In the genomic region with DNA sequence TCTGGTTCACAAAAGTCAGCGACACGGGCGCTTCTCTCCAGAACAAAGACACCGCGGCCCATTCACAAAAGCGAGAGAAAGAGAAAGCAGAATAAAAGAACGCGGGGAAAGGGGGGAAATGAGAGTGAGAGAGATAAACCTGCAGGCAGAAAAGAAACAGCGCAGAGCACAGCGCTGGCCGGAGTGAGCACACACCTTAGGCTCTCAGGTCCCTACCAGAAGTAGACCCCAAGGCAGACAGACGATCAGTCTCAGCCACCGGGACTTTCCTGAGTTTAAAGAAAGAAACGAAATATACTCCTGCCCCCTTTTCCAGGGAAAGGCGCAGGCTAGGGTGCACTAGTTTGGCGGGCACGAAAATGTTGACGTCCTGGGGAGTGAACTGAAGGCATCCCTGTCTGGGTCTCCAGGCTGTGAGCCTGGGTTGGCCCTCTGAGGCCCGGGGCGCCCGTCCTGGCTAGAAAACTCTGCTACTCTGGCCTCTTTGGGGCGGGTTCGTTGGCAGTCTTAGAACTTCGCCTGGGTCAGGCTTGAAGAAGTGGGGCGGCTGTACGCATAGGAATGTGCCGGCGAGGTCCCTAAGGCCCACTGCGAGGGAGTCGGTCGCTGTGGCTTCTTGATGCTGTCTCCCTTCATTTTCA, we compare ENCODE assay signal across 8 mouse cellular contexts. TPM values are rescaled to one million over a fixed set of nuclear protein-coding genes. Genes with fewer than 3 reads are reported as not detected.
A peak's percentile ranks its signal among the peaks of the same experiment; 100 is the strongest.
DNase-seq lines count a peak whose midpoint lies in the region; ATAC-seq lines count a peak whose summit lies in the region.

No protein-coding gene starts in this region.

- no peak overlapping the region for H3K9ac ChIP-seq in neural tube, embryonic 15.5 days (replicated peaks)
- H3K9ac ChIP-seq in midbrain, embryonic 11.5 days (ENCODE audit: low read length), result peak overlapping the region; percentile 97

- H3K36me3 ChIP-seq in neural tube, embryonic 15.5 days, result 0 out of 2 replicates have a peak, but pooled peaks cover 2% of the 10 kb centered on the region
- H3K36me3 ChIP-seq in midbrain, embryonic 11.5 days (ENCODE audit: control insufficient read depth, insufficient read depth, low read length), result no peaks in the 10 kb centered on the region

- no peak overlapping the region for H3K27ac ChIP-seq in neural tube, embryonic 15.5 days (replicated peaks)
- H3K27ac ChIP-seq in midbrain, embryonic 11.5 days (ENCODE audit: low read depth, low read length), result peak overlapping the region; percentile 96

- no peak overlapping the region for H3K4me3 ChIP-seq in neural tube, embryonic 15.5 days (replicated peaks)
- peak overlapping the region; percentile 89 for H3K4me3 ChIP-seq in midbrain, embryonic 11.5 days (ENCODE audit: low read depth, low read length)

- no peak for ATAC-seq in neural tube, embryonic 15.5 days (ENCODE audit: low FRiP score)
- ATAC-seq in midbrain, embryonic 11.5 days (ENCODE audit: low FRiP score), result no peak

- peaks cover 94% of the 10 kb centered on the region for H3K27me3 ChIP-seq in neural tube, embryonic 15.5 days (replicated peaks)
- no peaks in the 10 kb centered on the region for H3K27me3 ChIP-seq in midbrain, embryonic 11.5 days (ENCODE audit: control insufficient read depth, insufficient read depth, low read length)

- under 1% methylated on average over 31 of the region's 31 CpGs for WGBS in neural tube, embryonic 15.5 days
- WGBS in midbrain, embryonic 11.5 days, result under 1% methylated on average over 31 of the region's 31 CpGs

- no peak overlapping the region for H3K4me2 ChIP-seq in neural tube, embryonic 15.5 days
- H3K4me2 ChIP-seq in midbrain, embryonic 11.5 days, result peak overlapping the region; percentile 81

- peaks cover 15% of the 10 kb centered on the region for H3K4me1 ChIP-seq in neural tube, embryonic 15.5 days
- peaks cover 28% of the 10 kb centered on the region for H3K4me1 ChIP-seq in midbrain, embryonic 11.5 days (ENCODE audit: control insufficient read depth, insufficient read depth, low read length)

- DNase-seq in adrenal gland, adult 2 months, result peak; percentile 27
- DNase-seq in adrenal gland, postnatal 25 days, result no peak
- peak; percentile 69 for DNase-seq in neural tube, embryonic 10.5 days (ENCODE audit: extremely low spot score, low spot score)
- DNase-seq in forelimb bud, embryonic 11.5 days (ENCODE audit: low read depth, low spot score), result peak; percentile 38
- DNase-seq in kidney, postnatal 10 days, result peak; percentile 31
- DNase-seq in midbrain, embryonic 11.5 days (ENCODE audit: low spot score, missing footprints), result peak; percentile 98
- DNase-seq in thymus, postnatal 0 days (ENCODE audit: low spot score), result no peak

- no peaks in the 10 kb centered on the region for H3K9me3 ChIP-seq in neural tube, embryonic 15.5 days (replicated peaks)
- no peaks in the 10 kb centered on the region for H3K9me3 ChIP-seq in midbrain, embryonic 11.5 days (ENCODE audit: control insufficient read depth, low read length)

RNA-seq across cellular contexts. Expression of a gene that starts 0.8 kb away (rescaled TPM):
- total RNA-seq in adrenal gland, adult 2 months (2021), result not detected
- polyA plus RNA-seq in adrenal gland, adult 2 months (2012; rRNA removed), result not detected in 2 replicates
- total RNA-seq in adrenal gland, postnatal 25 days (2021), result not detected in 2 replicates
- polyA plus RNA-seq in neural tube, embryonic 15.5 days (2015; fragmentation: Nextera tagmentation; extraction: Ambion mirVana), result not detected in 2 replicates
- polyA plus RNA-seq in midbrain, embryonic 11.5 days (2014; fragmentation: Nextera tagmentation; extraction: Ambion mirVana), result 40.6 and 43.7 TPM in 2 replicates
- polyA plus RNA-seq in thymus, postnatal 0 days (2015; fragmentation: Nextera tagmentation; extraction: Ambion mirVana), result not detected in 2 replicates

Comparison
In these comparisons a context has a peak if more than half of its experiments do, and no peak if none do; other contexts are left out.
1. DNase-seq: peak in adrenal gland, adult 2 months (single experiment), neural tube, embryonic 10.5 days (single experiment), forelimb bud, embryonic 11.5 days (single experiment), kidney, postnatal 10 days (single experiment) and midbrain, embryonic 11.5 days (single experiment); none in adrenal gland, postnatal 25 days (single experiment) and thymus, postnatal 0 days (single experiment).
2. RNA of a gene that starts 0.8 kb away (polyA plus RNA-seq): 40.6 to 43.7 TPM in midbrain, embryonic 11.5 days; not detected in thymus, postnatal 0 days, not detected in adrenal gland, adult 2 months and not detected in neural tube, embryonic 15.5 days; every median in the first group is over 10 times any median in the second.